Mouse (Mus musculus): ENCODE data around the gene Ddx21. TPM values are rescaled to one million over a fixed set of nuclear protein-coding genes. Genes with fewer than 3 reads are reported as not detected.

Gene Ddx21
- polyA plus RNA-seq, 1 experiment from 2014 or later, result 20.8 TPM

DNA sequence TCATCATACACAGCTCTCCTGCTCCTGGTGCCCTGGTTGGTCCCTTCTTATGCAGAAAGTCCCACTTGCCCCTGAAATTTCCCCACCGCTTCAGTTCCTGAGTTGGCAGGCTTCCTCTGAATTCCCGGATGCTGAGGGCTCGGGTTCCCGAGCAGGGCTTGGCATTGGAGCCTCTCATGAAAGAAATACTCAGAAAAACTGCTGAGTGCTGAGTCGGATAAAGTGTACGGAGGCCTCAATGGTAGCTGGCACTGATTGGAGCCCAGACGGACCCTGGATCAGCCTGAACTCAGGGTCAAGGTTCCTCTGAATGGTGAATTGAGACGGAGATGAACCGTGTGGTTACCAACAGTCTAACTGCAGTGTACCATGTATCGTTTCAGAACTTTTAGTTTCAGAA lies 55.6 kb downstream of the Ddx21 start:
- Histone ChIP-seq H3K9ac (replicated peaks; ENCODE audit: low read length) (no peak overlapping the region), H3K4me3 (ENCODE audit: low read length) (no peak overlapping the region), H3K27ac (ENCODE audit: low read length) (no peak overlapping the region), H3K4me2 (replicated peaks; ENCODE audit: low read depth, low read length) (no peak overlapping the region), H3K36me3 (ENCODE audit: insufficient read depth, low read length) (no peaks in the 10 kb centered on the region), H3K27me3 (ENCODE audit: insufficient read depth, low read length) (no peaks in the 10 kb centered on the region), H3K9me3 (ENCODE audit: low read length) (no peaks in the 10 kb centered on the region), H3K4me1 (ENCODE audit: insufficient read depth, low read length) (0 out of 2 replicates have a peak, but pooled peaks cover 3% of the 10 kb centered on the region)
- no peak for ATAC-seq (ENCODE audit: low FRiP score, low TSS enrichment)
- WGBS, result 64% methylated on average over 10 of the region's 10 CpGs

DNA sequence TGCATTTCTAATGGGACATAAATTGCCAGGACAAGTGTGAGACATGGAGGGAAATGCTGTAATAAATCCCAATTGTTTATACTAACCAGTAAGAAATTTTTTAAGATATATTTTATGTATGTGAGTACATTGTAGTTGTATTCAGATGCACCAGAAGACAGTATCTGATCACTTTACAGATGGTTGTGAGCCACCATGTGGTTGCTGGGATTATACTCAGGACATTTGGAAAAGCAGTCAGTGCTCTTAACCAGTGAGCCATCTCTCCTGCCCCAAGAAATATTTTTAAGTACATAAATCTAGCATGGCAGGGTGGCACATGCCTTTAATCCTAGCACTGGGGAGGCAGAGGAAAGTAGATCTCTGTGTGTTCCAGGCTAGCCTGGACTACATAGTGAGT lies 56.3 kb downstream of the Ddx21 start:
- no peak overlapping the region for H3K4me2 ChIP-seq (replicated peaks; ENCODE audit: low read depth, low read length)
- no peak for ATAC-seq (ENCODE audit: low FRiP score, low TSS enrichment)
- 0 out of 2 replicates have a peak, but pooled peaks cover 3% of the 10 kb centered on the region for H3K4me1 ChIP-seq (ENCODE audit: insufficient read depth, low read length)
- H3K9ac ChIP-seq (replicated peaks; ENCODE audit: low read length), result no peak overlapping the region
- H3K27me3 ChIP-seq (ENCODE audit: insufficient read depth, low read length), result no peaks in the 10 kb centered on the region
- no peak overlapping the region for H3K4me3 ChIP-seq (ENCODE audit: low read length)
- no peak overlapping the region for H3K27ac ChIP-seq (ENCODE audit: low read length)
- no peaks in the 10 kb centered on the region for H3K36me3 ChIP-seq (ENCODE audit: insufficient read depth, low read length)
- H3K9me3 ChIP-seq (ENCODE audit: low read length), result no peaks in the 10 kb centered on the region

GRCm38 (mm10) chr10:62544316-62544715 lies 57.8 kb downstream of the Ddx21 start:
- WGBS, result 90% methylated on average over 4 of the region's 4 CpGs
- Histone ChIP-seq H3K9ac (replicated peaks; ENCODE audit: low read length) (no peak overlapping the region), H3K4me3 (ENCODE audit: low read length) (no peak overlapping the region)

GRCm38 (mm10) chr10:62543399-62543808 lies 58.7 kb downstream of the Ddx21 start:
- Histone ChIP-seq H3K9me3 (ENCODE audit: low read length) (no peaks in the 10 kb centered on the region), H3K4me1 (ENCODE audit: insufficient read depth, low read length) (no peaks in the 10 kb centered on the region), H3K36me3 (ENCODE audit: insufficient read depth, low read length) (no peaks in the 10 kb centered on the region), H3K4me2 (replicated peaks; ENCODE audit: low read depth, low read length) (no peak overlapping the region), H3K4me3 (ENCODE audit: low read length) (no peak overlapping the region), H3K27ac (ENCODE audit: low read length) (no peak overlapping the region), H3K9ac (replicated peaks; ENCODE audit: low read length) (no peak overlapping the region), H3K27me3 (ENCODE audit: insufficient read depth, low read length) (no peaks in the 10 kb centered on the region)
- no peak for ATAC-seq (ENCODE audit: low FRiP score, low TSS enrichment)
- whole genome bisulfite sequencing, result 81% methylated on average over 12 of the region's 12 CpGs

More at GRCm38 (mm10) chr10:62544316-62544715, 57.8 kb downstream of the Ddx21 start:
- H3K27ac ChIP-seq (ENCODE audit: low read length), result no peak overlapping the region
- H3K4me2 ChIP-seq (replicated peaks; ENCODE audit: low read depth, low read length), result no peak overlapping the region
- H3K4me1 ChIP-seq (ENCODE audit: insufficient read depth, low read length), result 0 out of 2 replicates have a peak, but pooled peaks cover under 1% of the 10 kb centered on the region
- no peaks in the 10 kb centered on the region for H3K27me3 ChIP-seq (ENCODE audit: insufficient read depth, low read length)
- ATAC-seq (ENCODE audit: low FRiP score, low TSS enrichment), result no peak
- H3K9me3 ChIP-seq (ENCODE audit: low read length), result no peaks in the 10 kb centered on the region
- no peaks in the 10 kb centered on the region for H3K36me3 ChIP-seq (ENCODE audit: insufficient read depth, low read length)

- H3K9ac ChIP-seq (replicated peaks; ENCODE audit: low read length), result no peak overlapping the region
- H3K4me1 ChIP-seq (ENCODE audit: insufficient read depth, low read length), result no peaks in the 10 kb centered on the region
- H3K27me3 ChIP-seq (ENCODE audit: insufficient read depth, low read length), result no peaks in the 10 kb centered on the region
- H3K36me3 ChIP-seq (ENCODE audit: insufficient read depth, low read length), result no peaks in the 10 kb centered on the region
- H3K27ac ChIP-seq (ENCODE audit: low read length), result no peak overlapping the region
- no peak overlapping the region for H3K4me3 ChIP-seq (ENCODE audit: low read length)
- 90% methylated on average over 8 of the region's 8 CpGs for WGBS
- no peak for ATAC-seq (ENCODE audit: low FRiP score, low TSS enrichment)
- H3K9me3 ChIP-seq (ENCODE audit: low read length), result no peaks in the 10 kb centered on the region
- H3K4me2 ChIP-seq (replicated peaks; ENCODE audit: low read depth, low read length), result no peak overlapping the region
These were observed 59.2 kb downstream of the Ddx21 start for GRCm38 (mm10) chr10:62542928-62543327.

DNA sequence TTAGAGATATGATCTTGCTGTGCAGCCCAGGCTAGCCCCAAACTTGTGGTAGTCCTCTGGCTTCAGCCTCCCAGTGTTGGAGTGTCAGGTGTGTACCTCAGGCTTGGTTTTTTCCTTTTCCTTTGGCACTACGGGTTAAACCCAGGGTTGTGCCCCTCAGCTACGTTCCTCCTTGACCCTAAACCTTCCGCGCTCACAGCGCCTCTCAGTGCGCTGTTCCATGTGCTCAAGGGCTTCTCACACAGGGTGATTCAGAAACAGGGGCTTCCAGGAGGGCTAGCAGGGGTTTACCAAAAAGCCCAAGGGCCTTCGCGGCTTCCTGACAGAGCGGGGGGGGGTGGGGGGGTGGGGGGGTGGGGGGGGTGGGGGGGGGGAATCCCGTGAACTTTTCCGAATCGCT lies 59.6 kb downstream of the Ddx21 start:
- H3K27ac ChIP-seq (ENCODE audit: low read length), result no peak overlapping the region
- H3K36me3 ChIP-seq (ENCODE audit: insufficient read depth, low read length), result no peaks in the 10 kb centered on the region
- no peak overlapping the region for H3K4me2 ChIP-seq (replicated peaks; ENCODE audit: low read depth, low read length)
- H3K4me1 ChIP-seq (ENCODE audit: insufficient read depth, low read length), result no peaks in the 10 kb centered on the region
- no peaks in the 10 kb centered on the region for H3K27me3 ChIP-seq (ENCODE audit: insufficient read depth, low read length)
- H3K9ac ChIP-seq (replicated peaks; ENCODE audit: low read length), result no peak overlapping the region
- 89% methylated on average over 9 of the region's 12 CpGs for WGBS
- H3K9me3 ChIP-seq (ENCODE audit: low read length), result no peaks in the 10 kb centered on the region
- H3K4me3 ChIP-seq (ENCODE audit: low read length), result no peak overlapping the region
- ATAC-seq (ENCODE audit: low FRiP score, low TSS enrichment), result no peak

DNA sequence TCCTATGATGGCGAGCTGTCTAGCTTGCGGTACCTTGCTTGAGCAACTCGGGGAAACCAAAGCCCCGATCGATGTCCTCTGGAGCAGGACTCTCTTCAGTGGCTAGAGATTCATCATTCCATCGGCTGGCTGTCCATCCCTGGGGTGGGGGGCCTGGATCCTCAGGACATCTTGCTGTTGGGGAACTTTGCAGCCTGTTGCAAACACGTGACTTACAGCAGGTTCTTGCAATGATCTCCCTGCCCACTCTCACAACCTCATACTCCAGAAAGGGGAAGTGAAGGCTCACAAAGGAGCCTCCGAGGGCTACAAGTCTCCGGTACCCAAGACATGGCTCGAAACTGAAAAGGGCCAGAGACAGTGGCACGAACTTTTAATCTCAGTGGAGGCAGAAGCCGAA lies 60.6 kb downstream of the Ddx21 start:
- H3K4me1 ChIP-seq (ENCODE audit: insufficient read depth, low read length), result no peaks in the 10 kb centered on the region
- 95% methylated on average over 12 of the region's 12 CpGs for WGBS

GRCm38 (mm10) chr10:62540800-62541199 lies 61.3 kb downstream of the Ddx21 start:
- Histone ChIP-seq H3K36me3 (ENCODE audit: insufficient read depth, low read length) (no peaks in the 10 kb centered on the region), H3K4me1 (ENCODE audit: insufficient read depth, low read length) (no peaks in the 10 kb centered on the region), H3K27me3 (ENCODE audit: insufficient read depth, low read length) (no peaks in the 10 kb centered on the region), H3K4me3 (ENCODE audit: low read length) (no peak overlapping the region), H3K9ac (replicated peaks; ENCODE audit: low read length) (no peak overlapping the region), H3K9me3 (ENCODE audit: low read length) (no peaks in the 10 kb centered on the region), H3K27ac (ENCODE audit: low read length) (no peak overlapping the region), H3K4me2 (replicated peaks; ENCODE audit: low read depth, low read length) (no peak overlapping the region)
- no peak for ATAC-seq (ENCODE audit: low FRiP score, low TSS enrichment)
- WGBS, result 60% methylated on average over 3 of the region's 3 CpGs

More for the DNA sequence above, 60.6 kb downstream of the Ddx21 start:
- Histone ChIP-seq H3K9ac (replicated peaks; ENCODE audit: low read length) (no peak overlapping the region), H3K4me3 (ENCODE audit: low read length) (no peak overlapping the region), H3K9me3 (ENCODE audit: low read length) (no peaks in the 10 kb centered on the region), H3K27ac (ENCODE audit: low read length) (no peak overlapping the region), H3K27me3 (ENCODE audit: insufficient read depth, low read length) (no peaks in the 10 kb centered on the region), H3K36me3 (ENCODE audit: insufficient read depth, low read length) (no peaks in the 10 kb centered on the region), H3K4me2 (replicated peaks; ENCODE audit: low read depth, low read length) (no peak overlapping the region)
- no peak for ATAC-seq (ENCODE audit: low FRiP score, low TSS enrichment)

GRCm38 (mm10) chr10:62534509-62534908 lies 67.6 kb downstream of the Ddx21 start:
- H3K4me2 ChIP-seq (replicated peaks; ENCODE audit: low read depth, low read length), result no peak overlapping the region
- H3K4me3 ChIP-seq (ENCODE audit: low read length), result no peak overlapping the region
- ATAC-seq (ENCODE audit: low FRiP score, low TSS enrichment), result no peak
- H3K27me3 ChIP-seq (ENCODE audit: insufficient read depth, low read length), result no peaks in the 10 kb centered on the region
- 70% methylated on average over 7 of the region's 7 CpGs for WGBS
- no peaks in the 10 kb centered on the region for H3K9me3 ChIP-seq (ENCODE audit: low read length)
- no peaks in the 10 kb centered on the region for H3K4me1 ChIP-seq (ENCODE audit: insufficient read depth, low read length)
- no peaks in the 10 kb centered on the region for H3K36me3 ChIP-seq (ENCODE audit: insufficient read depth, low read length)
- H3K9ac ChIP-seq (replicated peaks; ENCODE audit: low read length), result no peak overlapping the region
- H3K27ac ChIP-seq (ENCODE audit: low read length), result no peak overlapping the region

GRCm38 (mm10) chr10:62532832-62533231 lies 69.2 kb downstream of the Ddx21 start:
- H3K4me2 ChIP-seq (replicated peaks; ENCODE audit: low read depth, low read length), result no peak overlapping the region
- no peaks in the 10 kb centered on the region for H3K9me3 ChIP-seq (ENCODE audit: low read length)
- no peaks in the 10 kb centered on the region for H3K27me3 ChIP-seq (ENCODE audit: insufficient read depth, low read length)
- no peak for ATAC-seq (ENCODE audit: low FRiP score, low TSS enrichment)
- no peak overlapping the region for H3K9ac ChIP-seq (replicated peaks; ENCODE audit: low read length)
- no peaks in the 10 kb centered on the region for H3K36me3 ChIP-seq (ENCODE audit: insufficient read depth, low read length)
- H3K4me1 ChIP-seq (ENCODE audit: insufficient read depth, low read length), result no peaks in the 10 kb centered on the region
- no peak overlapping the region for H3K4me3 ChIP-seq (ENCODE audit: low read length)
- 46% methylated on average over 2 of the region's 2 CpGs for WGBS
- H3K27ac ChIP-seq (ENCODE audit: low read length), result no peak overlapping the region
